Mouse (Mus musculus): ENCODE data around the gene Gm11564. TPM values are rescaled to one million over a fixed set of nuclear protein-coding genes. Genes with fewer than 3 reads are reported as not detected.

Gm11564 gene
- total and polyA plus RNA-seq, 3 experiments: not detected

DNA sequence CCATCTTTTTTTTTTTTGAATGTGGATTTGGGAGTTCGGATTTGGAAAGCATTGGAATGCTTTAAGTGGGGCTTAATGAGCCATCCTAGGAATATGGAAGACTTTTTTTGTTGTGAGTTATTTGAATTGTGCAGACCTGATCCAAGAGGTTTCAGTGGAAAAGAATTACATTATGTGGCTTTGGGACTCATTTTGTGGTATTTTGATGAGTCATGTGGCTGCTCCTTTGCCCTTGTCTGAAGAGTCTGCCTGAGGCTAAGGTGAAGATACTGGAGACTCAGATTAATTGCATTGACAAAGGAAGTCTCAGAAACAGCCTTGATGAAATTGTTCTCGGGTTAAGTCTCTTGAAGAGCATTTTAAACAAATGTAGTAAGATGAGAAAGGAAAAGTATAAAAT is 47.1 kb downstream of the Gm11564 start:
- Histone ChIP-seq H3K4me3 (replicated peaks in 1 of 3; ENCODE audit: low read depth in 2 of 3, low read length in 2 of 3, poor library complexity in 1 of 3) (no peak overlapping the region), H3K36me3 (replicated peaks in 1 of 2; ENCODE audit: control insufficient read depth in 1 of 2, insufficient read depth in 1 of 2, low read length in 1 of 2) (no peaks in the 10 kb centered on the region), H3K4me2 (ENCODE audit: insufficient read depth, low read depth, poor library complexity, severe bottlenecking) (no peak overlapping the region), H3K9ac (ENCODE audit: insufficient read depth, low read depth) (no peak overlapping the region), H3K27ac (ENCODE audit: insufficient read depth, low read depth) (no peak overlapping the region), H3K27me3 (replicated peaks) (peaks cover 79% of the 10 kb centered on the region), H3K4me1 (ENCODE audit: control insufficient read depth in 1 of 2, insufficient read depth in 2 of 2) (no peaks in the 10 kb centered on the region), H3K9me3 (replicated peaks; ENCODE audit: low read length) (no peaks in the 10 kb centered on the region), H3K79me2 (replicated peaks; ENCODE audit: control insufficient read depth, extremely low read depth, insufficient read depth, poor library complexity, severe bottlenecking) (no peaks in the 10 kb centered on the region)
- in situ Hi-C loops (cut with MboI; ENCODE audit: low pct_ligation_motif_present, low pct_unique_long_range_greater_than_20kb, low sequenced_read_pairs) (no loop called here), dilution Hi-C loops (cut with MboI; ENCODE audit: extremely low pct_ligation_motif_present, extremely low pct_unique_long_range_greater_than_20kb, low sequenced_read_pairs) (no loop called here)
- no peak for DNase-seq (ENCODE audit: extremely low read depth)
- TF ChIP-seq EP300 (IDR thresholded peaks at IDR 0.05; ENCODE audit: low read length) (no peak), ZKSCAN1 (IDR thresholded peaks at IDR 0.05; ENCODE audit: borderline replicate concordance, low read depth, low read length) (no peak), JUND (conservative IDR thresholded peaks at IDR 0.05; ENCODE audit: low read depth, low read length) (no peak), CHD2 (IDR thresholded peaks at IDR 0.05; ENCODE audit: low read length) (no peak), IRF4 (IDR thresholded peaks at IDR 0.05; ENCODE audit: low read depth, low read length) (no peak), E2F4 (IDR thresholded peaks at IDR 0.05; ENCODE audit: insufficient replicate concordance, low read depth, low read length) (no peak), ZMIZ1 (IDR thresholded peaks at IDR 0.05; ENCODE audit: low read depth, low read length) (no peak), NELFE (IDR thresholded peaks at IDR 0.05; ENCODE audit: low read depth, low read length) (no peak), MEF2A (IDR thresholded peaks at IDR 0.05; ENCODE audit: borderline replicate concordance, low read depth, low read length) (no peak)

Other genes with a start within 250 kb of the Gm11564 start
Only the 20 nearest of the 41 such genes appear.
- not detected in 2 replicates for gene Krtap4-6, start 149.7 kb downstream of the Gm11564 start, total RNA-seq (2012; rRNA removed)
- gene Krtap4-6, start 149.7 kb downstream of the Gm11564 start, total RNA-seq (2014; rRNA removed): not detected in 2 replicates
- gene Krtap4-6, start 149.7 kb downstream of the Gm11564 start, polyA plus RNA-seq (2012; ENCODE audit: insufficient read length, low read depth): not detected in 2 replicates
- gene Gm14190, start 124.9 kb downstream of the Gm11564 start, total RNA-seq (2012; rRNA removed): not detected in 2 replicates
- gene Gm14190, start 124.9 kb downstream of the Gm11564 start, total RNA-seq (2014; rRNA removed): not detected in 2 replicates
- not detected in 2 replicates for gene Gm14190, start 124.9 kb downstream of the Gm11564 start, polyA plus RNA-seq (2012; ENCODE audit: insufficient read length, low read depth)
- gene Gm14180, start 81.4 kb downstream of the Gm11564 start, total RNA-seq (2012; rRNA removed): not detected in 2 replicates
- gene Gm14180, start 81.4 kb downstream of the Gm11564 start, total RNA-seq (2014; rRNA removed): not detected in 2 replicates
- gene Gm14180, start 81.4 kb downstream of the Gm11564 start, polyA plus RNA-seq (2012; ENCODE audit: insufficient read length, low read depth): not detected in 2 replicates
- not detected in 2 replicates for gene Gm11595, start 42.8 kb downstream of the Gm11564 start, total RNA-seq (2012; rRNA removed)
- gene Gm11595, start 42.8 kb downstream of the Gm11564 start, total RNA-seq (2014; rRNA removed): not detected in 2 replicates
- not detected in 2 replicates for gene Gm11595, start 42.8 kb downstream of the Gm11564 start, polyA plus RNA-seq (2012; ENCODE audit: insufficient read length, low read depth)
- not detected in 2 replicates for gene Krtap4-8, start 35.0 kb downstream of the Gm11564 start, total RNA-seq (2012; rRNA removed)
- gene Krtap4-8, start 35.0 kb downstream of the Gm11564 start, total RNA-seq (2014; rRNA removed): not detected in 2 replicates
- not detected in 2 replicates for gene Krtap4-8, start 35.0 kb downstream of the Gm11564 start, polyA plus RNA-seq (2012; ENCODE audit: insufficient read length, low read depth)
- not detected in 2 replicates for gene Krtap4-9, start 30.5 kb downstream of the Gm11564 start, total RNA-seq (2012; rRNA removed)
- not detected in 2 replicates for gene Krtap4-9, start 30.5 kb downstream of the Gm11564 start, total RNA-seq (2014; rRNA removed)
- gene Krtap4-9, start 30.5 kb downstream of the Gm11564 start, polyA plus RNA-seq (2012; ENCODE audit: insufficient read length, low read depth): not detected in 2 replicates
- gene Gm11596, start 22.2 kb downstream of the Gm11564 start, total RNA-seq (2012; rRNA removed): not detected in 2 replicates
- not detected in 2 replicates for gene Gm11596, start 22.2 kb downstream of the Gm11564 start, total RNA-seq (2014; rRNA removed)
- not detected in 2 replicates for gene Gm11596, start 22.2 kb downstream of the Gm11564 start, polyA plus RNA-seq (2012; ENCODE audit: insufficient read length, low read depth)
- not detected in 2 replicates for gene Gm11569, start 16.7 kb downstream of the Gm11564 start, total RNA-seq (2012; rRNA removed)
- not detected in 2 replicates for gene Gm11569, start 16.7 kb downstream of the Gm11564 start, total RNA-seq (2014; rRNA removed)
- not detected in 2 replicates for gene Gm11569, start 16.7 kb downstream of the Gm11564 start, polyA plus RNA-seq (2012; ENCODE audit: insufficient read length, low read depth)
- gene Gm11554, start 11.2 kb downstream of the Gm11564 start, total RNA-seq (2012; rRNA removed): not detected in 2 replicates
- gene Gm11554, start 11.2 kb downstream of the Gm11564 start, total RNA-seq (2014; rRNA removed): not detected in 2 replicates
- gene Gm11554, start 11.2 kb downstream of the Gm11564 start, polyA plus RNA-seq (2012; ENCODE audit: insufficient read length, low read depth): not detected in 2 replicates
- not detected in 2 replicates for gene Krtap4-13, start 5.8 kb downstream of the Gm11564 start, total RNA-seq (2012; rRNA removed)
- gene Krtap4-13, start 5.8 kb downstream of the Gm11564 start, total RNA-seq (2014; rRNA removed): not detected in 2 replicates
- gene Krtap4-13, start 5.8 kb downstream of the Gm11564 start, polyA plus RNA-seq (2012; ENCODE audit: insufficient read length, low read depth): not detected in 2 replicates
- not detected in 2 replicates for gene 2300003K06Rik, start 22.4 kb upstream of the Gm11564 start, total RNA-seq (2012; rRNA removed)
- not detected in 2 replicates for gene 2300003K06Rik, start 22.4 kb upstream of the Gm11564 start, total RNA-seq (2014; rRNA removed)
- gene 2300003K06Rik, start 22.4 kb upstream of the Gm11564 start, polyA plus RNA-seq (2012; ENCODE audit: insufficient read length, low read depth): not detected in 2 replicates
- not detected in 2 replicates for gene Krtap4-16, start 35.9 kb upstream of the Gm11564 start, total RNA-seq (2012; rRNA removed)
- not detected in 2 replicates for gene Krtap4-16, start 35.9 kb upstream of the Gm11564 start, total RNA-seq (2014; rRNA removed)
- gene Krtap4-16, start 35.9 kb upstream of the Gm11564 start, polyA plus RNA-seq (2012; ENCODE audit: insufficient read length, low read depth): not detected in 2 replicates
- gene Gm11568, start 42.3 kb upstream of the Gm11564 start, total RNA-seq (2012; rRNA removed): not detected in 2 replicates
- gene Gm11568, start 42.3 kb upstream of the Gm11564 start, total RNA-seq (2014; rRNA removed): not detected in 2 replicates
- not detected in 2 replicates for gene Gm11568, start 42.3 kb upstream of the Gm11564 start, polyA plus RNA-seq (2012; ENCODE audit: insufficient read length, low read depth)
- gene Gm11559, start 48.8 kb upstream of the Gm11564 start, total RNA-seq (2012; rRNA removed): not detected in 2 replicates
- not detected in 2 replicates for gene Gm11559, start 48.8 kb upstream of the Gm11564 start, total RNA-seq (2014; rRNA removed)
- gene Gm11559, start 48.8 kb upstream of the Gm11564 start, polyA plus RNA-seq (2012; ENCODE audit: insufficient read length, low read depth): not detected in 2 replicates
- not detected in 2 replicates for gene Krtap9-1, start 57.7 kb upstream of the Gm11564 start, total RNA-seq (2012; rRNA removed)
- not detected in 2 replicates for gene Krtap9-1, start 57.7 kb upstream of the Gm11564 start, total RNA-seq (2014; rRNA removed)
- not detected in 2 replicates for gene Krtap9-1, start 57.7 kb upstream of the Gm11564 start, polyA plus RNA-seq (2012; ENCODE audit: insufficient read length, low read depth)
- gene Gm11567, start 63.5 kb upstream of the Gm11564 start, total RNA-seq (2012; rRNA removed): not detected in 2 replicates
- not detected in 2 replicates for gene Gm11567, start 63.5 kb upstream of the Gm11564 start, total RNA-seq (2014; rRNA removed)
- not detected in 2 replicates for gene Gm11567, start 63.5 kb upstream of the Gm11564 start, polyA plus RNA-seq (2012; ENCODE audit: insufficient read length, low read depth)
- gene Krtap31-1, start 92.3 kb upstream of the Gm11564 start, total RNA-seq (2012; rRNA removed): not detected in 2 replicates
- not detected in 2 replicates for gene Krtap31-1, start 92.3 kb upstream of the Gm11564 start, total RNA-seq (2014; rRNA removed)
- gene Krtap31-1, start 92.3 kb upstream of the Gm11564 start, polyA plus RNA-seq (2012; ENCODE audit: insufficient read length, low read depth): not detected in 2 replicates
- gene Gm11565, start 99.1 kb upstream of the Gm11564 start, total RNA-seq (2012; rRNA removed): not detected in 2 replicates
- not detected in 2 replicates for gene Gm11565, start 99.1 kb upstream of the Gm11564 start, total RNA-seq (2014; rRNA removed)
- gene Gm11565, start 99.1 kb upstream of the Gm11564 start, polyA plus RNA-seq (2012; ENCODE audit: insufficient read length, low read depth): not detected in 2 replicates
- gene Krtap31-2, start 120.6 kb upstream of the Gm11564 start, total RNA-seq (2012; rRNA removed): not detected in 2 replicates
- not detected in 2 replicates for gene Krtap31-2, start 120.6 kb upstream of the Gm11564 start, total RNA-seq (2014; rRNA removed)
- gene Krtap31-2, start 120.6 kb upstream of the Gm11564 start, polyA plus RNA-seq (2012; ENCODE audit: insufficient read length, low read depth): not detected in 2 replicates
- gene Krtap9-5, start 132.8 kb upstream of the Gm11564 start, total RNA-seq (2012; rRNA removed): not detected in 2 replicates
- not detected in 2 replicates for gene Krtap9-5, start 132.8 kb upstream of the Gm11564 start, total RNA-seq (2014; rRNA removed)
- gene Krtap9-5, start 132.8 kb upstream of the Gm11564 start, polyA plus RNA-seq (2012; ENCODE audit: insufficient read length, low read depth): not detected in 2 replicates